Mouse (Mus musculus) heart, adult 2 months (tissue): ENCODE results near the gene Maml3. TPM values are rescaled to one million over a fixed set of nuclear protein-coding genes. Genes with fewer than 3 reads are reported as not detected.

ENCODE experiments used
- DNase-seq, 2 experiments: peaks; one replicate each; pipeline ENCODE4 v3.0.0; 2021
- H3K27ac ChIP-seq: fragments of 200-600 bp; 2 replicates; pipeline ENCODE4 v1.8.1; 2022
- H3K27me3 ChIP-seq: fragments of 200-500 bp; 2 replicates; pipeline ENCODE4 v1.6.1; 2012; ENCODE audit warnings: mild to moderate bottlenecking, low read length, inconsistent platforms, mixed read lengths; ENCODE audit not compliant: control insufficient read depth, insufficient read depth
- H3K36me3 ChIP-seq: fragments of 200-500 bp; 2 replicates; pipeline ENCODE4 v1.6.1; 2012; ENCODE audit warnings: low read length, inconsistent platforms; ENCODE audit not compliant: control insufficient read depth, insufficient read depth
- H3K4me1 ChIP-seq: fragments of 200-500 bp; 2 replicates; pipeline ENCODE4 v1.6.1; 2011; ENCODE audit warnings: low read length; ENCODE audit not compliant: control insufficient read depth, insufficient read depth
- H3K4me3 ChIP-seq: fragments of 200-600 bp; 2 replicates; pipeline ENCODE4 v1.8.1; 2022
- H3K79me2 ChIP-seq: fragments of 200-500 bp; replicated peaks from 2 replicates; pipeline ENCODE4 v1.6.1; 2012; ENCODE audit warnings: mild to moderate bottlenecking, inconsistent platforms, low read length, moderate library complexity, mixed read lengths; ENCODE audit not compliant: control insufficient read depth, insufficient read depth
- H3K9ac ChIP-seq: fragments of 200-500 bp; 2 replicates; pipeline ENCODE4 v1.6.1; 2012; ENCODE audit warnings: low read depth, mild to moderate bottlenecking, control low read depth, inconsistent platforms, low read length, mixed read lengths
- CTCF ChIP-seq: fragments of 200-600 bp; IDR thresholded peaks from 2 replicates; pipeline ENCODE4 v1.8.1; 2022; ENCODE audit warnings: antibody characterized with exemption, mild to moderate bottlenecking, moderate library complexity
- EP300 ChIP-seq: fragments of 200-500 bp; IDR thresholded peaks from 2 replicates; pipeline ENCODE4 v1.6.1; 2011; ENCODE audit warnings: low read depth, low read length, control low read depth; ENCODE audit not compliant: insufficient read depth
- POLR2A ChIP-seq: fragments of 200-500 bp; IDR thresholded peaks from 2 replicates; pipeline ENCODE4 v1.6.1; 2011; ENCODE audit warnings: mild to moderate bottlenecking, low read depth, low read length, control low read depth; ENCODE audit not compliant: insufficient read depth
- WGBS: fragments of 180-500 bp; shearing (Covaris S2); methylation state at CpG from one replicate; pipeline ENCODE4 v1.1.7; 2018; 5-methylcytosine and 5-hydroxymethylcytosine counted together
- intact Hi-C: fragments of 180-260 bp; cut with DNase I; formaldehyde crosslinking; loops from one replicate; pipeline ENCODE4 v1.15.1; 2025
- polyA plus RNA-seq: library from polyadenylated mRNA; depleted of rRNA; stranded (reverse); fragments of >200 nt; gene quantifications from 2 replicates; pipeline ENCODE4 v1.2.3, GENCODE M21; 2012
- total RNA-seq, 2 experiments: library from RNA; stranded (reverse); gene quantifications; 2 replicates each; pipeline ENCODE4 v1.2.3; 2021

The Maml3 gene
- total and polyA plus RNA-seq, 3 experiments: 1.9 to 2.8 (median 2.7) TPM

DNA sequence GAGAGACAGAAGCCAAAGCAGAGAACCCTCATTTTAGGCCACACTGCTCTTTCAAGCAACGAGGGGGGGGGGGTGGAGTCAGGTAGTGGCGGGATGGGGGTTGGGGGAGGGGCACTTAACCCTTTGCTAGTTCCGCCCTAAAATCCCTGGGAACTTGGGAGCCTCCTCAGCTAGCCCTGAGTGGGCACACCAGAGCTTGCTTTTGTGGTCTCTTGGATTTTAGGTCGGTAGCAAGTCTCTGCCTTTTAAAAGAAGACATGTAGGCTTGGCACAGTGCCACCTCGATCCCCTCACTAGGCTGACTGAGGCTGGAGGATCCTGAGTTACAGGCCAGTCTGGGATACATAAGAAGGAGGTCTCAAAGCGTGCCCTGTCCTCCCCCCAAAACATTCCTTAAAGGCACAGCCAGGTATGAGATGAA is 59.6 kb downstream of the Maml3 start:
- TF ChIP-seq POLR2A: no peak
- TF ChIP-seq EP300: no peak
- no peak for TF ChIP-seq CTCF
- no peaks in the 10 kb centered on the region for H3K79me2 ChIP-seq
- 37% methylated on average over 6 of the region's 6 CpGs for WGBS
- no peaks in the 10 kb centered on the region for H3K36me3 ChIP-seq
- DNase-seq: no peak
- H3K9ac ChIP-seq: peak overlapping the region; percentile 59
- peak overlapping the region; percentile 88 for H3K27ac ChIP-seq
- peaks cover 6% of the 10 kb centered on the region for H3K4me1 ChIP-seq
- intact Hi-C loops: loop anchor here (5.0 kb wide), 1 partner anchor 338 kb away; no protein-coding TSS in a partner anchor
- H3K27me3 ChIP-seq: no peaks in the 10 kb centered on the region
- H3K4me3 ChIP-seq: no peak overlapping the region; the same call in 1 of the 2 replicates

DNA sequence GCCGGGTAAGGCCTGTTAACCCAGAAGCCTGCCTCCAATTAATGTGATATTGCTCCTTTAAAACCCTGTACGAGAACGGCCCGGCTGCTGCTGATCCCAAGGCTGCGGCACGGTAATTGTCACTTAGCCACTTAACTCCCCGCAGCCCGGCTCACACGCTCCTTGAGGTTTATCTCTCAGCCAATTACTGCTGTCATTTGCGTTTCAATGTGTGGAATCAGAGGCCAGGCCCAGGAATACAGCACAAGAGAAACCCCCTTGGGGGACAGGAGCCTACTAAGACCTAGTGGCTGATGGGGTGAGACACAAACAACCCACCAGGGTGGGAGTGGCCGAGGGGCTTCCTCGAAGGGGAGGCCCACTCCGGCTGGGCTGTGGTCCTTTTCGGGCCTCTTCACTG is 60.2 kb downstream of the Maml3 start:
- 52% methylated on average over 14 of the region's 14 CpGs for WGBS
- peak in 1 of 2 experiments; percentile 18 for DNase-seq
- Histone ChIP-seq H3K4me1 (peaks cover 6% of the 10 kb centered on the region), H3K79me2 (no peaks in the 10 kb centered on the region), H3K4me3 (peak overlapping the region; percentile 26; the same call in 1 of the 2 replicates), H3K27ac (peak overlapping the region; percentile 8), H3K27me3 (no peaks in the 10 kb centered on the region), H3K9ac (peak overlapping the region; percentile 59), H3K36me3 (no peaks in the 10 kb centered on the region)
- TF ChIP-seq POLR2A (no peak), CTCF (no peak), EP300 (no peak)
- intact Hi-C loops: loop anchor here (5.0 kb wide), 1 partner anchor 337 kb away; no protein-coding TSS in a partner anchor

GRCm38 (mm10) chr3:52043847-52044246 is 61.0 kb downstream of the Maml3 start:
- no peak overlapping the region for H3K4me3 ChIP-seq
- intact Hi-C loops: no loop called here
- no peaks in the 10 kb centered on the region for H3K27me3 ChIP-seq
- TF ChIP-seq EP300 (no peak), CTCF (no peak), POLR2A (no peak)
- DNase-seq: no peak
- H3K36me3 ChIP-seq: no peaks in the 10 kb centered on the region
- peaks cover 5% of the 10 kb centered on the region for H3K4me1 ChIP-seq
- no peak overlapping the region for H3K27ac ChIP-seq
- 80% methylated on average over 4 of the region's 4 CpGs for WGBS
- H3K79me2 ChIP-seq: no peaks in the 10 kb centered on the region
- no peak overlapping the region for H3K9ac ChIP-seq

DNA sequence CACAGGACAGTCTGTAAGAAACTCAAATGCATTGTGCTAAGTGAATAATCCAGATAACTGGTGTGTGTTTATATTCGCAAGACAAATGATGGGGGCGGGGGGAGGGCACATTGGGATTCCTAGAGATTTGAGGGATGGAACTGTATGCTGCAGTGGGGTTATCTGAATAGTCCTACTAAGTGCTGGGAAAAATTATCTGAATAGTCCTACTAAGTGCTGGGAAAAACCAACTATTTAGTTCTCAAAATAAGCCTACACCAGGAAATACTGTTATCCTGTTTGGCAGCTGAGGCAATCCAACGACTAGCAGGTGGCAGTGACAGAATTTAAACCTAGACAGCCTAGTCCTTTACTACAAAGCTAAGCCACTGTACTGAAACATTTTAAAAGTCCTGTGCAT is 62.2 kb downstream of the Maml3 start:
- Histone ChIP-seq H3K36me3 (no peaks in the 10 kb centered on the region), H3K27ac (no peak overlapping the region), H3K9ac (no peak overlapping the region), H3K79me2 (no peaks in the 10 kb centered on the region), H3K4me3 (no peak overlapping the region), H3K27me3 (no peaks in the 10 kb centered on the region), H3K4me1 (peaks cover 3% of the 10 kb centered on the region; the same call in 1 of the 2 replicates)
- TF ChIP-seq EP300: no peak
- no peak for TF ChIP-seq POLR2A
- TF ChIP-seq CTCF: no peak
- intact Hi-C loops: no loop called here
- no peak for DNase-seq
- 76% methylated on average over 3 of the region's 3 CpGs for WGBS

DNA sequence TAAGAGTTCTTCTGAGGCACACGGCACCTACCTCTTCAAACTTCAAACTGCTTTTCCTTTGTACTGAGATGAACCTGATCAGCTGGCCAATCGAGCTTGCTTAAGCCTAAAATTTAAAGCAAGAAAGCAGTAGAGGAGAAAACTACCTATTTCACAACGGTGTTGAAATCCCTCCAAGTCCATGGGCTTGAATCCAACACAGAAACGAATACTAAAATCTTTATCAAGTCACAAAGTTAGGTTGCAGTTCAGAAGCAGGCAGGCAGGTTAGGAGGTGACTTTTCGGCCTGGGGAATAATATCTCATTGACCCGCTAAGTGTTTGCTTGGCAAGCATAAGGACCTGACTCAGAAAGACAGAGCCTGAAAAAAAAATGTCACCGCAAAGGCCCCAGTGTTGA is 64.9 kb downstream of the Maml3 start:
- Histone ChIP-seq H3K27ac (no peak overlapping the region), H3K79me2 (no peaks in the 10 kb centered on the region), H3K4me3 (no peak overlapping the region), H3K4me1 (no peaks in the 10 kb centered on the region), H3K9ac (no peak overlapping the region), H3K36me3 (no peaks in the 10 kb centered on the region), H3K27me3 (no peaks in the 10 kb centered on the region)
- intact Hi-C loops: no loop called here
- DNase-seq: no peak
- TF ChIP-seq POLR2A (no peak), EP300 (no peak), CTCF (no peak)
- WGBS: 73% methylated on average over 7 of the region's 7 CpGs

DNA sequence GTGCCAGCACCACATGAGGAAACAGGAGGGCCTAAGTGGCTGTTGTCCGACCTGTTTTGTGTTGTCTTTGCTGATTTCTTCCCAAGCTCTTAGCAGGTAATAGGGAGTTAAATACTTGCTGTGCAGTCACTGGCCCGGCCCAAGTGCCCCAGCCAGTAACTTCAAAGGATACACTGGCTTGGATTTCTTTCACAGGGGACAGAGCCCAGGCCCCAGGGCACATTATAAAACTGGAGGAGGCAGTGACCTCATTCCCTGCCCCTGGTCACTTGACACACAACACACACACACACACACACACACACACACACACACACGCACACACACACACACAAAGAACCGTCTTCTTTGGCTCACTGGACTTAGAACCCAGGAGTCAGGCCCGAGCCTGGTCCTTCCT is 67.6 kb downstream of the Maml3 start:
- WGBS: 87% methylated on average over 5 of the region's 5 CpGs
- Histone ChIP-seq H3K4me1 (no peaks in the 10 kb centered on the region), H3K79me2 (no peaks in the 10 kb centered on the region), H3K27me3 (no peaks in the 10 kb centered on the region), H3K36me3 (no peaks in the 10 kb centered on the region), H3K27ac (no peak overlapping the region), H3K4me3 (no peak overlapping the region), H3K9ac (no peak overlapping the region)
- intact Hi-C loops: no loop called here
- DNase-seq: no peak
- TF ChIP-seq EP300: no peak
- no peak for TF ChIP-seq CTCF
- no peak for TF ChIP-seq POLR2A
